ENCODE assay signal across 19 mouse cellular contexts in the genomic region with DNA sequence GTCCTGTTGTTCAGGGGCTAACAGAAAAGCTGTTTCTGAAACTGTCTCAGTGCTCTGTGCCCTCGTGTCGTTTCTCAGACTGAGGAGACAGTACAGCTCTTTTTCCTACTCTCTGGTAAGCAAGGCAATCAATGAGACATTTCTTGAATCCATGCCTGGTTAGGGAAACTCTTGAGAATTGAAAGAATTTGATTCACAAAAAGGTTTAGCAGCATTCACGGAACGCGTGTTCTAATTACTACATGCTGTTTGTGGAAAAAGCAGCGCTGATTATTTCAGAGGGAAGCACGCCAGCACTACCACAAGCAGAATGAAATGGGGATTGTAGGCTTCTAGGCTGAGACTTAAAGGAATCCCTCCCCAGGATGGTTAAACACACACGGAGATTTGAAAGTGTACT.
DNase-seq lines count a peak whose midpoint lies in the region; ATAC-seq and TF ChIP-seq lines count a peak whose summit lies in the region.
"Had no signal": no experiment of that assay in that cellular context is flagged by ENCODE, and none has a peak within 500 bp of the region (broad histone marks: within the 10 kb centered on the region; RNA-seq: fewer than 3 reads in every experiment).

No protein-coding gene starts in this region.

- H3K27me3 ChIP-seq in hindbrain, embryonic 14.5 days (ENCODE audit: control insufficient read depth, insufficient read depth, low read length) = no peaks in the 10 kb centered on the region
- H3K27me3 ChIP-seq in hindbrain, embryonic 12.5 days = no peaks in the 10 kb centered on the region
- no peaks in the 10 kb centered on the region for H3K27me3 ChIP-seq in midbrain, postnatal 0 days (ENCODE audit: insufficient read depth, low read length)
- no peaks in the 10 kb centered on the region for H3K27me3 ChIP-seq in midbrain, embryonic 10.5 days (ENCODE audit: low read depth, poor library complexity, severe bottlenecking)
- H3K27me3 ChIP-seq in forebrain, postnatal 0 days (ENCODE audit: insufficient read depth, low read length) = no peaks in the 10 kb centered on the region
- H3K27me3 ChIP-seq: hindbrain, embryonic 15.5 days; kidney, embryonic 15.5 days; limb, embryonic 15.5 days; liver, embryonic 15.5 days had no signal

- no peak overlapping the region for H3K9ac ChIP-seq in hindbrain, embryonic 14.5 days
- no peak overlapping the region for H3K9ac ChIP-seq in hindbrain, embryonic 12.5 days
- no peak overlapping the region for H3K9ac ChIP-seq in midbrain, postnatal 0 days (replicated peaks; ENCODE audit: low read length, poor library complexity, severe bottlenecking)
- H3K9ac ChIP-seq in forebrain, postnatal 0 days = no peak overlapping the region
- H3K9ac ChIP-seq: hindbrain, embryonic 15.5 days; kidney, embryonic 15.5 days; limb, embryonic 15.5 days; liver, embryonic 15.5 days had no signal

- no peak overlapping the region for H3K4me3 ChIP-seq in hindbrain, embryonic 14.5 days (replicated peaks; ENCODE audit: low read length)
- H3K4me3 ChIP-seq in hindbrain, embryonic 12.5 days = no peak overlapping the region
- H3K4me3 ChIP-seq in midbrain, postnatal 0 days (ENCODE audit: low read depth, low read length) = no peak overlapping the region
- no peak overlapping the region for H3K4me3 ChIP-seq in midbrain, embryonic 10.5 days
- H3K4me3 ChIP-seq in forebrain, postnatal 0 days (ENCODE audit: low read depth, low read length) = no peak overlapping the region
- H3K4me3 ChIP-seq: hindbrain, embryonic 15.5 days; kidney, embryonic 15.5 days; limb, embryonic 15.5 days; liver, embryonic 15.5 days had no signal

- H3K4me2 ChIP-seq in hindbrain, embryonic 14.5 days (replicated peaks) = no peak overlapping the region
- no peak overlapping the region for H3K4me2 ChIP-seq in hindbrain, embryonic 12.5 days (replicated peaks)
- no peak overlapping the region for H3K4me2 ChIP-seq in midbrain, postnatal 0 days (ENCODE audit: low read depth, low read length, poor library complexity, severe bottlenecking)
- H3K4me2 ChIP-seq in forebrain, postnatal 0 days (ENCODE audit: low read depth) = no peak overlapping the region
- H3K4me2 ChIP-seq: hindbrain, embryonic 15.5 days; kidney, embryonic 15.5 days; limb, embryonic 15.5 days; liver, embryonic 15.5 days had no signal

- ATAC-seq in hindbrain, embryonic 14.5 days (ENCODE audit: low FRiP score) = no peak
- ATAC-seq in hindbrain, embryonic 12.5 days (ENCODE audit: low FRiP score) = no peak
- ATAC-seq in midbrain, postnatal 0 days (ENCODE audit: low FRiP score) = no peak
- ATAC-seq in forebrain, postnatal 0 days = peak; percentile 75; the same call in 1 of the 2 replicates
- ATAC-seq: activated CD4-positive, CD25-positive, alpha-beta regulatory T cell, adult 4 months; intestine, postnatal 0 days; lung, postnatal 0 days; midbrain, embryonic 16.5 days had no signal

- peak; percentile 29 for DNase-seq in hindbrain, embryonic 14.5 days (ENCODE audit: low spot score)
- peak; percentile 58 for DNase-seq in midbrain, postnatal 0 days (ENCODE audit: low spot score)
- no peak for DNase-seq in midbrain, embryonic 10.5 days (ENCODE audit: low spot score)
- peak; percentile 54 for DNase-seq in brain, embryonic 18.5 days (ENCODE audit: low read depth, low spot score)
- DNase-seq in forebrain, postnatal 0 days = peak; percentile 69
- no peak for DNase-seq in lung, postnatal 4 days
- DNase-seq: adrenal gland, postnatal 10 days; cerebellum, adult 8-10 months; kidney, postnatal 4 days; thymus, postnatal 25 days had no signal

- no peaks in the 10 kb centered on the region for H3K9me3 ChIP-seq in hindbrain, embryonic 14.5 days (ENCODE audit: control insufficient read depth, low read length)
- no peaks in the 10 kb centered on the region for H3K9me3 ChIP-seq in hindbrain, embryonic 12.5 days (replicated peaks)
- no peaks in the 10 kb centered on the region for H3K9me3 ChIP-seq in midbrain, postnatal 0 days (ENCODE audit: low read length)
- H3K9me3 ChIP-seq in midbrain, embryonic 10.5 days (replicated peaks) = no peaks in the 10 kb centered on the region
- H3K9me3 ChIP-seq in forebrain, postnatal 0 days (ENCODE audit: low read length) = no peaks in the 10 kb centered on the region
- H3K9me3 ChIP-seq: hindbrain, embryonic 15.5 days; kidney, embryonic 15.5 days; limb, embryonic 15.5 days; liver, embryonic 15.5 days had no signal

- H3K27ac ChIP-seq in hindbrain, embryonic 14.5 days = no peak overlapping the region
- no peak overlapping the region for H3K27ac ChIP-seq in hindbrain, embryonic 12.5 days
- H3K27ac ChIP-seq in midbrain, postnatal 0 days (ENCODE audit: low read depth, low read length) = no peak overlapping the region
- H3K27ac ChIP-seq in midbrain, embryonic 10.5 days (replicated peaks) = no peak overlapping the region
- no peak overlapping the region for H3K27ac ChIP-seq in forebrain, postnatal 0 days (ENCODE audit: low read depth, low read length)
- H3K27ac ChIP-seq: hindbrain, embryonic 15.5 days; kidney, embryonic 15.5 days; limb, embryonic 15.5 days; liver, embryonic 15.5 days had no signal

- H3K4me1 ChIP-seq in hindbrain, embryonic 14.5 days (replicated peaks; ENCODE audit: control insufficient read depth, insufficient read depth, low read length) = no peaks in the 10 kb centered on the region; the same call in 1 of the 2 replicates
- H3K4me1 ChIP-seq in hindbrain, embryonic 12.5 days = no peaks in the 10 kb centered on the region
- no peaks in the 10 kb centered on the region for H3K4me1 ChIP-seq in midbrain, postnatal 0 days (ENCODE audit: insufficient read depth, low read length)
- no peaks in the 10 kb centered on the region for H3K4me1 ChIP-seq in midbrain, embryonic 10.5 days
- H3K4me1 ChIP-seq in forebrain, postnatal 0 days (ENCODE audit: insufficient read depth) = peaks cover 4% of the 10 kb centered on the region; the same call in 1 of the 2 replicates
- H3K4me1 ChIP-seq: limb, embryonic 15.5 days; liver, embryonic 15.5 days had no signal

- no peak for TF ChIP-seq CTCF in midbrain, postnatal 0 days (IDR thresholded peaks at IDR 0.05)
- TF ChIP-seq CTCF in forebrain, postnatal 0 days (IDR thresholded peaks at IDR 0.05; ENCODE audit: low read depth) = no peak

- 63% methylated on average over 8 of the region's 8 CpGs for WGBS in hindbrain, embryonic 14.5 days
- 82% methylated on average over 8 of the region's 8 CpGs for WGBS in hindbrain, embryonic 12.5 days
- 45% methylated on average over 8 of the region's 8 CpGs for WGBS in midbrain, postnatal 0 days
- 88% methylated on average over 8 of the region's 8 CpGs for WGBS in midbrain, embryonic 10.5 days
- WGBS in forebrain, postnatal 0 days = 13% methylated on average over 8 of the region's 8 CpGs

- H3K36me3 ChIP-seq in hindbrain, embryonic 14.5 days (replicated peaks; ENCODE audit: control insufficient read depth, insufficient read depth) = no peaks in the 10 kb centered on the region
- no peaks in the 10 kb centered on the region for H3K36me3 ChIP-seq in hindbrain, embryonic 12.5 days
- H3K36me3 ChIP-seq in midbrain, postnatal 0 days (ENCODE audit: insufficient read depth, low read length) = no peaks in the 10 kb centered on the region
- no peaks in the 10 kb centered on the region for H3K36me3 ChIP-seq in midbrain, embryonic 10.5 days
- H3K36me3 ChIP-seq in forebrain, postnatal 0 days (ENCODE audit: insufficient read depth) = no peaks in the 10 kb centered on the region
- H3K36me3 ChIP-seq: hindbrain, embryonic 15.5 days; kidney, embryonic 15.5 days; limb, embryonic 15.5 days; liver, embryonic 15.5 days had no signal

Comparison
In these comparisons a context has a peak if more than half of its experiments do, and no peak if none do; other contexts are left out.
1. DNase-seq: peak in hindbrain, embryonic 14.5 days (single experiment), midbrain, postnatal 0 days (single experiment), brain, embryonic 18.5 days (single experiment) and forebrain, postnatal 0 days (single experiment); none in midbrain, embryonic 10.5 days (single experiment) and lung, postnatal 4 days (0 of 2).